Mouse (Mus musculus): ENCODE measurements around the gene Upk2.

DNA sequence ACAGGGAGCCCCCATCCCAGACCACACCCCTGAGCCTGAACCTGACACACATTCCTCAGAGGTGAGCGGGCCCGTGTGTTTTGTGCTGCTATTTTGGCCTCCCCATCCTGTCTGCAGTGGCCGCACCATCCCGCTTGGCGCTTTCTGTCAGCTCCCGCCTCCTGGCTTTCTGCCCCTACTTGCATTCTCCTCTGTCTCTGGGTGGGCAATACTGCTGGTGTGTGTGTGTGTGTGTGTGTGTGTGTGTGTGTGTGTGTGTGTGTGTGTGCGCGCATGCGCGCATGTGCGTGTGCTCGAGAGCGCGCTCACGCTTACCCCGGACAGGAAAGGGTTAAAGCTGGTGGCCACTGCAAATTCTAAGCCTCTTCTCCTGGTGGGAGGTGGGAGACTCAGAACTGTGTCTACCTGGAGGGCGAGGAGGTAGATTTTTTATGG, 34.9 kb upstream of the Upk2 start:
- TF ChIP-seq POLR2A (IDR thresholded peaks at IDR 0.05; ENCODE audit: low read depth, low read length) (no peak), CTCF (conservative IDR thresholded peaks at IDR 0.05; ENCODE audit: insufficient read depth, insufficient read length, low read depth, low read length) (no peak)
